Mouse (Mus musculus) MEL (cell line): ENCODE results near the gene Zfand3. TPM values are rescaled to one million over a fixed set of nuclear protein-coding genes. Genes with fewer than 3 reads are reported as not detected.

ENCODE experiments used
- DNase-seq: peaks from one replicate; pipeline ENCODE4 v3.0.0; 2011; ENCODE audit warnings: low read depth, low spot score
- H3K27ac ChIP-seq: 2 replicates; pipeline ENCODE4 v1.5.1; 2012; ENCODE audit warnings: low read depth, mild to moderate bottlenecking, control low read depth, low read length, moderate library complexity; ENCODE audit not compliant: control insufficient read depth
- H3K27me3 ChIP-seq, 2 experiments: fragments of 150-350 bp in 1 of 2; sonication (generic) in 1 of 2; 2 replicates each; pipeline ENCODE4 v1.6.1; 2012; ENCODE audit warnings: low read length in 2 of 2, mild to moderate bottlenecking in 2 of 2, improper control_type of control experiment in 1 of 2, moderate library complexity in 1 of 2; ENCODE audit not compliant: insufficient read depth in 2 of 2, control insufficient read depth in 1 of 2
- H3K36me3 ChIP-seq, 2 experiments: 2 replicates each; pipeline ENCODE4 v1.6.1; 2012 to 2014; ENCODE audit warnings: low read length in 2 of 2, improper control_type of control experiment in 1 of 2, inconsistent platforms in 1 of 2, mild to moderate bottlenecking in 1 of 2; ENCODE audit not compliant: insufficient read depth in 2 of 2, control insufficient read depth in 1 of 2
- H3K4me1 ChIP-seq, 2 experiments: fragments of 150-350 bp in 1 of 2; sonication (generic) in 1 of 2; 2 replicates each; pipeline ENCODE4 v1.6.1; 2012; ENCODE audit warnings: low read length in 2 of 2, improper control_type of control experiment in 1 of 2, mild to moderate bottlenecking in 1 of 2; ENCODE audit not compliant: insufficient read depth in 2 of 2, control insufficient read depth in 1 of 2
- H3K4me3 ChIP-seq, 2 experiments: fragments of 150-350 bp in 1 of 2; sonication (generic) in 1 of 2; 2 replicates each; pipeline ENCODE4 v1.5.1; 2012; ENCODE audit warnings: low read depth in 2 of 2, low read length in 2 of 2, mild to moderate bottlenecking in 2 of 2, moderate library complexity in 2 of 2, control low read depth in 1 of 2, improper control_type of control experiment in 1 of 2; ENCODE audit not compliant: control insufficient read depth in 1 of 2, insufficient read depth in 1 of 2
- H3K79me2 ChIP-seq: 2 replicates; pipeline ENCODE4 v1.6.1; 2012; ENCODE audit warnings: mild to moderate bottlenecking, low read length, moderate library complexity; ENCODE audit not compliant: control insufficient read depth, poor library complexity, insufficient read depth
- H3K9ac ChIP-seq: 2 replicates; pipeline ENCODE4 v1.6.1; 2012; ENCODE audit warnings: low read depth, mild to moderate bottlenecking, control low read depth, low read length, moderate library complexity; ENCODE audit not compliant: control insufficient read depth, poor library complexity, severe bottlenecking
- H3K9me3 ChIP-seq: fragments of 150-350 bp; sonication (generic); replicated peaks from 2 replicates; pipeline ENCODE4 v1.6.1; 2012; ENCODE audit warnings: mild to moderate bottlenecking, low read length, improper control_type of control experiment, moderate library complexity; ENCODE audit not compliant: insufficient read depth
- BHLHE40 ChIP-seq: IDR thresholded peaks from 2 replicates; pipeline ENCODE4 v1.6.1; 2012; ENCODE audit warnings: low read depth, mild to moderate bottlenecking, inconsistent platforms, low read length, improper control_type of control experiment, borderline replicate concordance
- CHD2 ChIP-seq: IDR thresholded peaks from 2 replicates; pipeline ENCODE4 v1.6.1; 2011; ENCODE audit warnings: low read length, improper control_type of control experiment
- CTCF ChIP-seq, 3 experiments: IDR thresholded peaks in 2 of 3; conservative IDR thresholded peaks in 1 of 3; 2 replicates each; pipeline ENCODE4 v1.5.1; 2011 to 2012; ENCODE audit warnings: low read length in 3 of 3, low read depth in 2 of 3, mild to moderate bottlenecking in 2 of 3, improper control_type of control experiment in 1 of 3, inconsistent platforms in 1 of 3, mixed read lengths in 1 of 3, moderate library complexity in 1 of 3; ENCODE audit not compliant: control insufficient read depth in 1 of 3, insufficient read depth in 1 of 3, poor library complexity in 1 of 3, severe bottlenecking in 1 of 3
- E2F4 ChIP-seq: IDR thresholded peaks from 2 replicates; pipeline ENCODE4 v1.6.1; 2011; ENCODE audit warnings: low read depth, low read length, improper control_type of control experiment, borderline replicate concordance
- ELF1 ChIP-seq: IDR thresholded peaks from 2 replicates; pipeline ENCODE4 v1.6.1; 2014; ENCODE audit warnings: low read depth, mild to moderate bottlenecking, inconsistent platforms, low read length, improper control_type of control experiment, moderate library complexity
- EP300 ChIP-seq, 2 experiments: IDR thresholded peaks; 2 replicates each; pipeline ENCODE4 v1.6.1; 2011; ENCODE audit warnings: improper control_type of control experiment in 2 of 2, low read length in 2 of 2, low read depth in 1 of 2, mild to moderate bottlenecking in 1 of 2
- ETS1 ChIP-seq: IDR thresholded peaks from 2 replicates; pipeline ENCODE4 v1.6.1; 2012; ENCODE audit warnings: low read depth, mild to moderate bottlenecking, inconsistent platforms, low read length, improper control_type of control experiment, moderate library complexity
- GABPA ChIP-seq: IDR thresholded peaks from 2 replicates; pipeline ENCODE4 v1.6.1; 2012; ENCODE audit warnings: low read depth, mild to moderate bottlenecking, inconsistent platforms, low read length, improper control_type of control experiment, moderate library complexity
- GATA1 ChIP-seq: IDR thresholded peaks from 2 replicates; pipeline ENCODE4 v1.6.1; 2011; ENCODE audit warnings: low read depth, low read length, improper control_type of control experiment
- HCFC1 ChIP-seq: IDR thresholded peaks from 2 replicates; pipeline ENCODE4 v1.6.1; 2012; ENCODE audit warnings: low read depth, mild to moderate bottlenecking, inconsistent platforms, low read length, improper control_type of control experiment, moderate library complexity
- JUND ChIP-seq: IDR thresholded peaks from 2 replicates; pipeline ENCODE4 v1.6.1; 2011; ENCODE audit warnings: low read depth, mild to moderate bottlenecking, improper control_type of control experiment, low read length
- MAFK ChIP-seq: IDR thresholded peaks from 2 replicates; pipeline ENCODE4 v1.6.1; 2011; ENCODE audit warnings: low read depth, mild to moderate bottlenecking, low read length, improper control_type of control experiment, borderline replicate concordance
- MAX ChIP-seq: IDR thresholded peaks from 2 replicates; pipeline ENCODE4 v1.6.1; 2011; ENCODE audit warnings: low read length, improper control_type of control experiment
- MYC ChIP-seq: IDR thresholded peaks from 2 replicates; pipeline ENCODE4 v1.6.1; 2011; ENCODE audit warnings: low read depth, mild to moderate bottlenecking, low read length, improper control_type of control experiment, moderate library complexity
- NELFE ChIP-seq: IDR thresholded peaks from 2 replicates; pipeline ENCODE4 v1.6.1; 2011; ENCODE audit warnings: low read depth, low read length, improper control_type of control experiment
- POLR2A ChIP-seq, 2 experiments: IDR thresholded peaks; 2 replicates each; pipeline ENCODE4 v1.6.1; 2011 to 2012; ENCODE audit warnings: low read length in 2 of 2, mild to moderate bottlenecking in 2 of 2, control low read depth in 1 of 2, improper control_type of control experiment in 1 of 2, low read depth in 1 of 2, moderate library complexity in 1 of 2; ENCODE audit not compliant: control insufficient read depth in 1 of 2, insufficient read depth in 1 of 2, poor library complexity in 1 of 2
- RAD21 ChIP-seq: IDR thresholded peaks from 2 replicates; pipeline ENCODE4 v1.6.1; 2011; ENCODE audit warnings: mild to moderate bottlenecking, low read depth, low read length, improper control_type of control experiment
- RCOR1 ChIP-seq: IDR thresholded peaks from 2 replicates; pipeline ENCODE4 v1.6.1; 2012; ENCODE audit warnings: low read depth, mild to moderate bottlenecking, inconsistent platforms, low read length, improper control_type of control experiment
- SIN3A ChIP-seq: IDR thresholded peaks from 2 replicates; pipeline ENCODE4 v1.6.1; 2012; ENCODE audit warnings: low read length, improper control_type of control experiment, inconsistent platforms
- TBP ChIP-seq: IDR thresholded peaks from 2 replicates; pipeline ENCODE4 v1.8.0; 2011; ENCODE audit warnings: low read depth, low read length, improper control_type of control experiment
- TCF12 ChIP-seq: IDR thresholded peaks from 2 replicates; pipeline ENCODE4 v1.6.1; 2014; ENCODE audit warnings: low read depth, mild to moderate bottlenecking, inconsistent platforms, low read length, improper control_type of control experiment, moderate library complexity
- ZC3H11A ChIP-seq: IDR thresholded peaks from 2 replicates; pipeline ENCODE4 v1.6.1; 2012; ENCODE audit warnings: low read depth, mild to moderate bottlenecking, inconsistent platforms, low read length, improper control_type of control experiment
- ZKSCAN1 ChIP-seq: IDR thresholded peaks from 2 replicates; pipeline ENCODE4 v1.6.1; 2012; ENCODE audit warnings: low read depth, mild to moderate bottlenecking, inconsistent platforms, low read length, improper control_type of control experiment, moderate library complexity
- ZNF384 ChIP-seq: IDR thresholded peaks from 2 replicates; pipeline ENCODE4 v1.6.1; 2012; ENCODE audit warnings: low read depth, mild to moderate bottlenecking, inconsistent platforms, low read length, improper control_type of control experiment
- polyA plus RNA-seq, 2 experiments: library from polyadenylated mRNA; stranded (reverse) in 1 of 2; unstranded in 1 of 2; fragments of >175 nt in 1 of 2; fragments of >200 nt in 1 of 2; gene quantifications; 2 replicates each; pipeline versions ENCODE4 v1.2.1 to v1.2.4; 2012; ENCODE audit warnings: low replicate concordance in 2 of 2, low read depth in 1 of 2; ENCODE audit not compliant: insufficient read length in 2 of 2, insufficient read depth in 1 of 2, missing spikeins in 1 of 2
- total RNA-seq: library from RNA; depleted of rRNA; stranded (reverse); fragments of 300-350 nt; gene quantifications from 2 replicates; pipeline ENCODE4 v1.2.3, GENCODE M21; 2012

The Zfand3 gene
- total and polyA plus RNA-seq, 3 experiments: 28.3 to 48.8 TPM; not detected in 1

- Histone ChIP-seq H3K36me3 (peaks cover 2 to 47% of the 10 kb centered on the region in 2 experiments; a peak in 3 of 4 replicates), H3K4me1 (peaks cover 30 to 32% of the 10 kb centered on the region in 2 experiments), H3K79me2 (peaks cover 4% of the 10 kb centered on the region), H3K27me3 (no peaks in the 10 kb centered on the region), H3K4me3 (no peak overlapping the region), H3K9ac (no peak overlapping the region), H3K9me3 (no peaks in the 10 kb centered on the region), H3K27ac (peak overlapping the region; percentile 47)
- TF ChIP-seq GATA1 (no peak), ETS1 (no peak), ZNF384 (no peak), RAD21 (no peak), CHD2 (no peak), E2F4 (no peak), BHLHE40 (no peak), JUND (no peak), POLR2A (IDR thresholded peaks at IDR 0.05; ENCODE audit: control insufficient read depth in 1 of 2, insufficient read depth in 1 of 2, low read depth in 1 of 2, low read length in 2 of 2, poor library complexity in 1 of 2) (no peak), ZKSCAN1 (no peak), CTCF (IDR thresholded peaks at IDR 0.05 in 2 of 3, conservative IDR thresholded peaks at IDR 0.05 in 1 of 3; ENCODE audit: control insufficient read depth in 1 of 3, insufficient read depth in 1 of 3, low read depth in 2 of 3, low read length in 3 of 3, poor library complexity in 1 of 3, severe bottlenecking in 1 of 3) (no peak), HCFC1 (no peak), NELFE (no peak), TBP (no peak), MAFK (no peak), RCOR1 (no peak), GABPA (no peak)
- DNase-seq: peak; percentile 31
Measured at GRCm38 (mm10) chr17:30101801-30102200, 97.3 kb downstream of the Zfand3 start.

GRCm38 (mm10) chr17:30103005-30103404 is 98.5 kb downstream of the Zfand3 start:
- TF ChIP-seq RCOR1: 0 out of 2 replicates have a peak, but pooled peaks have one; percentile 36
- TF ChIP-seq GATA1: peak; percentile 88
- peak; percentile 86 for TF ChIP-seq ETS1
- peak; percentile 59 for TF ChIP-seq ZNF384
- peak; percentile 71 to 84 for TF ChIP-seq EP300 (IDR thresholded peaks at IDR 0.05; ENCODE audit: low read depth in 1 of 2, low read length in 2 of 2)
- TF ChIP-seq ZC3H11A: no peak
- TF ChIP-seq TCF12: peak; percentile 64
- 0 out of 2 replicates have a peak, but pooled peaks have one; percentile 30 for TF ChIP-seq HCFC1
- TF ChIP-seq MAX: no peak
- 0 out of 2 replicates have a peak, but pooled peaks have one; percentile 45 for TF ChIP-seq MYC
- peak; percentile 80 for TF ChIP-seq SIN3A
- no peak for TF ChIP-seq MAFK
- TF ChIP-seq ELF1: no peak
- peak; percentile 44; the same call in 1 of the 2 replicates for TF ChIP-seq BHLHE40
- H3K9ac ChIP-seq: no peak overlapping the region

More at GRCm38 (mm10) chr17:30103005-30103404, 98.5 kb downstream of the Zfand3 start:
- H3K9me3 ChIP-seq: no peaks in the 10 kb centered on the region
- H3K36me3 ChIP-seq: peaks cover 2 to 36% of the 10 kb centered on the region in 2 experiments; a peak in 3 of 4 replicates
- peak overlapping the region; percentile 58 for H3K27ac ChIP-seq
- no peaks in the 10 kb centered on the region for H3K27me3 ChIP-seq
- H3K79me2 ChIP-seq: peaks cover 4% of the 10 kb centered on the region
- H3K4me1 ChIP-seq: peaks cover 20 to 25% of the 10 kb centered on the region in 2 experiments
- H3K4me3 ChIP-seq: no peak overlapping the region
- DNase-seq: peak; percentile 86
